Mouse (Mus musculus): ENCODE measurements around the gene Ppp2r5b.

Ppp2r5b gene

GRCm38 (mm10) chr19:6233647-6234046, 2.0 kb downstream of the Ppp2r5b start:
- DNase-seq = peak; percentile 24

GRCm38 (mm10) chr19:6231036-6231435, 4.6 kb downstream of the Ppp2r5b start:
- peak; percentile 26 for DNase-seq

DNA sequence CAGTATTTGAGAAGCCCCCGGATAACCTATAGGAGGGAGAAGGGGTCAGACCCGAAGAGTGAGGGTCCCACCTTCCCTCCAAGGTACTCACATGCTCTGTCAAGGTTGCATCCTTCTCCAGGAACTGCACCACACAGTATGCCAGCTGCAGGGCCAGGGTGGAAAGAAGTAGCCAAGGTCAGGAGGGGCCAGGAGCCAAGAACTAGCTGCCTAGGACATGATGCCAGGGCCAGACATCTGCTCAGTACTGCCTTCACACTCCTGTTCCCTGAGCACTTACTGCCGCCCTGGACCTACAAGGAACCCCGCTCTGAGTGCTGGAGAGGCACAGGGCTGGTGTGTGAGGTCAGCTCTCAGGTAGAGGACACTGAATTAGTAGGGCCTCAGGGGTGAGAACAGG, 5.3 kb downstream of the Ppp2r5b start:
- DNase-seq = no peak

- DNase-seq = no peak
Observed at GRCm38 (mm10) chr19:6227864-6228263, 7.8 kb downstream of the Ppp2r5b start.

DNA sequence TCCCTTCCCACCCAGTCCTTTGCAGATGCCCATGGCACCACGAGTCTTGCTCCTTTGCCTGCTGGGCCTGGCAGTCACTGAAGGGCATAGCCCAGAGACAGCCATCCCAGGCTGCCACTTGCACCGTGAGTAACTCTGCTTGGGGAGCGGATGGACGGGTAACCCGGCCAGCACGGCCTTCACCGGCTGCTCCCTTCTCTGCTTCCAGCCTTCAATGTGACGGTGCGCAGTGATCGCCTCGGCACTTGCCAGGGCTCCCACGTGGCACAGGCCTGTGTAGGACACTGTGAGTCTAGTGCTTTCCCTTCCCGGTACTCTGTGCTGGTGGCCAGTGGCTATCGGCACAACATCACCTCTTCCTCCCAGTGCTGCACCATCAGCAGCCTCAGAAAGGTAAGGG, 8.9 kb downstream of the Ppp2r5b start:
- DNase-seq = no peak

DNA sequence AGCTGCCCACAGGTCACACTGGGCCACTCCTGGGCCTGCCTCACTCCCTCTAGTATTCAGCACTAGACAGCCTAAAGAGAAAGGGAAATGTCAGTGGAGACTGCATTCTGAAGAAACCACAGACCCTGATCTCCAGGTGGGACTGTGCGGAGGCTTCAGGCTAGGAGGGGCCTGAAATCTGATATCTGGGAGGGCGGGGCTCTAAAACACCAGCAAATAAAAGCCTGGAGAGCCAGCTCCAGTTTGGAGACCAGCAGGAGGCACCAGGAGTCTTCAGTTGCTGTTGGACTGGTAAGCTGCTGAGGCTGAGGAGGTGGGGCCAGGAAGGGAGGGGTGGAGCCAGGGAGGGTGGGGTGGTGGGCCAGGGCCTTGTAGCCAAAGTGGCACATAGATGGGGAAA, 9.5 kb downstream of the Ppp2r5b start, which contains the start of gene Gpha2:
Gpha2 (plus strand) TSS at position 246 of the 400 bp plus-strand sequence.
- no peak for DNase-seq

DNA sequence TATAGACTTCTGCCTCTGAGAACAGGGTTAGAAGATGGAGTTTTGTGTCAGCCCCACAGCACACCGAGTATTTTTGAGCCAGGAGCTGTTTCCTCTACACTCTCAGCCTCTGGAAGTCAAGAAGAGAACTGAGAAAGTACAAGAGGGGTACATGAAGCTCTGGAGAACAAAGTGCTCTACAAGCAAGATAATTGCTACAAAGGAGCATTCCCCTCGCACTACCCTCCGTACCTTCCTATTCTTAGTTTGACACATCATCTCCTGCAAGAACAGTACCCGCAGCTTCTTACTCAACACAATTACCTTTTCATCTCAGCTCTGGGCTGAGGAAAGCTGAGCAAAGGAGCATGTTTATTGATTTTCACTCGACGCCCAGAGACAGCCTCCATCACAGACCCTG, 17.1 kb downstream of the Ppp2r5b start:
- DNase-seq = no peak

DNA sequence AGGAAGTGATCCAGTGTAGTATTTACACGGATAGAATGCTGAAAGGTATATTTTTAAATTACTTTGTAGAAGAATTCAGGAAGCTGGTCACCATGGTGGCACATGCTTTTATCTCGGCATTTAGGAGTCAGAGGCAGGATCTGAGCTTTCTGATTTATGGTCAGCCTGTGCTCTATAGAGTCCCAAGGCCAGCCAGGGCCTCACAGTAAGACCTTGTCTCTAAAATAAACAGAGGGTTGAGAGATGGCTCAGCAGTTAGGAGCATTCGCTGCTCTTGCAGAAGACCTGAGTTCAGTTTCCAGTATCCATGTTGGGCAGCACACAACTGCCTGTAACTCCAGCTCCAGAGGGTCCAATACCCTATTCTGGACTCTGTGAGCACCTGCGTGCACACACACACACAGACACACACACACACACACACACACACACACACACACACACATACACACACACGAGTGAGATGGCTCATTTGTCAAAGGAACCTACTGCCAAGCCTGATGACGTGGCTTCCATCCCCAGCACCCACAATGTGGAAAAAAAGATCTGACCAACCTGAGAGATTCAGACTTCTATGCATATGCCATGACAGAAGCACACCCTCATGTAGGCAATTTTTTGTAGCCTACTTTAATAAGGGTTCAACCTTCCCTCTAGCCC, 19.5 kb downstream of the Ppp2r5b start:
- DNase-seq = no peak

DNA sequence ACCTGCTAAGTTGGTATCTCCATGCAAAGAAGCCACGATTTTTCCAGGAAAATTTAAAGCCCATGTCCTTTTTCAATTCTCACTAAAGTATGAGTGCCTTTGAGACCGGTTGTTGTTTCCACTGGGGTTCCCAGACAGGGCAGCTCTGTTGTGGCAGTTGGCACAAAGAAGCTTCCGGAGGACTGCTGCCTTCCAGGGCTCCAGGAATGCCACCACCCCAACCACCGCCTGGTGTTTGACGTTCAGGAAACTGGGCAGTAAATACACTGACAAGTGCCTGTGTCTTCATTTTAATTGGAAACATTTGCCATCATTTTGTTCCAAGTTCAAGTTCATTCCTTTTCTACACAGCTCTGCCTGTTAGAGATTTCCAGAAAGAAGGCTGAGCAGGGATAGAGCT, 29.0 kb downstream of the Ppp2r5b start:
- no peak for DNase-seq

GRCm38 (mm10) chr19:6204265-6204664, 31.4 kb downstream of the Ppp2r5b start:
- no peak for DNase-seq

DNA sequence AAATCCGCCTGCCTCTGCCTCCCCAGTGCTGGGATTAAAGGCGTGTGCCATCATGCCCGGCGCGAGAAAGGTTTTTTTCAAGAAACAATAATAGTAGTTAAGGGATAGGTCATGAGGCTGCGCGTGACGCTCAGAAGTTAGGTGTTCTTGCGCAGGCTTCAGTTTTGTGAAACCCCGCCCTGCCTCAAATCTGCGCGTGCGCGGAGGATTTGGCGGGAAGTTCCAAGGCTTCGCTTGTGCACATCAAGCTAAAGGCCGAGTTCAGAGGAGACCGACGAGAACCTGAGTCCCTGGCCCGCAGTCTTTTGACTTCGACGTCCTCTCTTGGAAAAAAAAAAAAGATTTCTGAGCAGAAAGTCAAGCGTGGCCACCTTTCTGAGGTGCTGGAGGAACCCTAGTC, 51.5 kb downstream of the Ppp2r5b start, which contains the start of gene Majin:
Majin (plus strand) TSS at position 258 of the 400 bp plus-strand sequence.
- DNase-seq = no peak

- peak; percentile 53 for DNase-seq
Observed at GRCm38 (mm10) chr19:6182534-6182933, 53.1 kb downstream of the Ppp2r5b start.

- no peak for DNase-seq
Observed at GRCm38 (mm10) chr19:6181629-6182028, 54.0 kb downstream of the Ppp2r5b start.

DNA sequence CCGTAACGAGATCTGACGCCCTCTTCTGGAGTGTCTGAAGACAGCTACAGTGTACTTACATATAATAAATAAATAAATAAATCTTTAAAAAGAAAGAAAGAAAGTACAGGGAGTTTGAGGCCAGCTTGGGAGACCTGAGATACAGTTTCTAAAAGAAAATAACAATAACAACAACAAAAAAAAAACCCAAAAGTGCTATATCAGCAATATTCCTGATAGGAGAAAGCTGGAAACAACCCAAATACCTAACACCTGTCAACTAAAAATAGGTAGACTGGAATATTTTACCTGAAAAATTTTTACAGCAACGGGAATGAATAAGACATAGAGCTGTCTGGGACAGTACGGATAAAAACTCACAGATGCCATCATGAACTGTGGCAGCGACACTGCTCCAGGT, 56.9 kb downstream of the Ppp2r5b start:
- no peak for DNase-seq

Measured in cerebellum, adult 11 months (tissue).